Mouse (Mus musculus) neural tube, embryonic 13.5 days (tissue): Measurements from ENCODE around the gene Zfp141. TPM values are rescaled to one million over a fixed set of nuclear protein-coding genes. Genes with fewer than 3 reads are reported as not detected.

Experiments used
- polyA plus RNA-seq: library from polyadenylated mRNA; unstranded; fragments of >200 nt; fragmentation: Nextera tagmentation; extraction: Ambion mirVana; gene quantifications from 2 replicates; pipeline ENCODE4 v1.2.1, GENCODE M21; 2015

The Zfp141 gene
- polyA plus RNA-seq, 1 experiment from 2014 or later, result 14.2 TPM

Other genes with a start within 250 kb of the Zfp141 start
- not detected in 2 replicates for gene Vmn2r61, start 245.7 kb downstream of the Zfp141 start, polyA plus RNA-seq
- gene 4933421I07Rik, start 57.6 kb downstream of the Zfp141 start, polyA plus RNA-seq, result not detected in 2 replicates
- gene Gm21028, start 72.8 kb upstream of the Zfp141 start, polyA plus RNA-seq, result not detected in 2 replicates
- 1.7 and 2.3 TPM in 2 replicates for gene Zfp977, start 86.8 kb upstream of the Zfp141 start, polyA plus RNA-seq
- 2.1 and 2.6 TPM in 2 replicates for gene Zfp976, start 136.8 kb upstream of the Zfp141 start, polyA plus RNA-seq
- 6.0 and 7.5 TPM in 2 replicates for gene Zfp975, start 187.0 kb upstream of the Zfp141 start, polyA plus RNA-seq
- not detected in 2 replicates for gene Gm17067, start 221.3 kb upstream of the Zfp141 start, polyA plus RNA-seq